In the genomic region with DNA sequence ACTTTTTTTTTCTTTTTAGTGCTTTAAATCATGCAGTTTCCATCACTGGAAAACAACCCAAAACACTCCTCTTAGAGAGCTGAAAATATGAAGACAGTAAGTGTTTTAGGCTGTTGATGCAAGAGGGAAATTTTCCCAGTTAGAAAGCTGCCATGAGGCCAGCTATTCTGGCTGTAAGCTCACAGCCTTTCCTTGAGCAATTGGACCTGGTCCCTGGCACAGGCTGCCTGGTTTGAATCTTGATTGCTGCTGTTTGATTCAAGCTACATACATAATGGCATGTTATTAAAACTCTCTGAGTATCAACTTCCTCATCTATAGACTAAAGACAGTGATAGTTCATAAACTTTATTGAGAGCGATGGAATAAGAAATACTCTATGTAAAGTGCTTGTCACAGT, we compare ENCODE assay signal across 13 mouse cellular contexts. TPM values are rescaled to one million over a fixed set of nuclear protein-coding genes. Genes with fewer than 3 reads are reported as not detected.
DNase-seq lines count a peak whose midpoint lies in the region; ATAC-seq and TF ChIP-seq lines count a peak whose summit lies in the region.
"Had no signal": no experiment of that assay in that cellular context is flagged by ENCODE, and none has a peak within 500 bp of the region (broad histone marks: within the 10 kb centered on the region; RNA-seq: fewer than 3 reads in every experiment).

No protein-coding gene starts in this region.

- no peaks in the 10 kb centered on the region for H3K36me3 ChIP-seq in limb, embryonic 12.5 days
- H3K36me3 ChIP-seq in limb, embryonic 10.5 days: no peaks in the 10 kb centered on the region
- H3K36me3 ChIP-seq in embryonic facial prominence, embryonic 15.5 days: no peaks in the 10 kb centered on the region
- H3K36me3 ChIP-seq in stomach, embryonic 16.5 days (ENCODE audit: control insufficient read depth, insufficient read depth, low read length): no peaks in the 10 kb centered on the region
- H3K36me3 ChIP-seq: hindbrain, embryonic 10.5 days; intestine, embryonic 15.5 days; neural tube, embryonic 13.5 days had no signal

- H3K9ac ChIP-seq in limb, embryonic 12.5 days (replicated peaks): no peak overlapping the region
- no peak overlapping the region for H3K9ac ChIP-seq in embryonic facial prominence, embryonic 15.5 days
- H3K9ac ChIP-seq in stomach, embryonic 16.5 days (ENCODE audit: low read length): no peak overlapping the region
- H3K9ac ChIP-seq: intestine, embryonic 15.5 days; neural tube, embryonic 13.5 days had no signal

- no peak overlapping the region for H3K4me3 ChIP-seq in cerebellum, adult 2 months (replicated peaks; ENCODE audit: insufficient read depth, low read depth, low read length)
- H3K4me3 ChIP-seq in limb, embryonic 12.5 days (replicated peaks): no peak overlapping the region
- no peak overlapping the region for H3K4me3 ChIP-seq in limb, embryonic 10.5 days
- no peak overlapping the region for H3K4me3 ChIP-seq in embryonic facial prominence, embryonic 15.5 days (replicated peaks)
- H3K4me3 ChIP-seq in stomach, embryonic 16.5 days (replicated peaks; ENCODE audit: low read length): no peak overlapping the region
- H3K4me3 ChIP-seq: hindbrain, embryonic 10.5 days; intestine, embryonic 15.5 days; neural tube, embryonic 13.5 days had no signal

- 100% methylated on average over 1 of the region's 1 CpGs for WGBS in cerebellum, adult 2 months
- 82% methylated on average over 1 of the region's 1 CpGs for WGBS in limb, embryonic 12.5 days
- WGBS in limb, embryonic 10.5 days: 92% methylated on average over 1 of the region's 1 CpGs
- 86% methylated on average over 1 of the region's 1 CpGs for WGBS in embryonic facial prominence, embryonic 15.5 days
- 88% methylated on average over 1 of the region's 1 CpGs for WGBS in stomach, embryonic 16.5 days

- H3K9me3 ChIP-seq in limb, embryonic 12.5 days: no peaks in the 10 kb centered on the region
- H3K9me3 ChIP-seq in limb, embryonic 10.5 days (replicated peaks): no peaks in the 10 kb centered on the region
- no peaks in the 10 kb centered on the region for H3K9me3 ChIP-seq in embryonic facial prominence, embryonic 15.5 days (replicated peaks)
- no peaks in the 10 kb centered on the region for H3K9me3 ChIP-seq in stomach, embryonic 16.5 days (replicated peaks; ENCODE audit: control insufficient read depth, low read length)
- H3K9me3 ChIP-seq: hindbrain, embryonic 10.5 days; intestine, embryonic 15.5 days; neural tube, embryonic 13.5 days had no signal

- no peak overlapping the region for H3K4me2 ChIP-seq in limb, embryonic 12.5 days
- H3K4me2 ChIP-seq in embryonic facial prominence, embryonic 15.5 days (replicated peaks): peak overlapping the region; percentile 40; the same call in 1 of the 2 replicates
- H3K4me2 ChIP-seq in stomach, embryonic 16.5 days (ENCODE audit: low read depth, low read length): no peak overlapping the region
- H3K4me2 ChIP-seq: intestine, embryonic 15.5 days; neural tube, embryonic 13.5 days had no signal

- TF ChIP-seq POLR2A in cerebellum, adult 2 months (IDR thresholded peaks at IDR 0.05; ENCODE audit: borderline replicate concordance, insufficient read depth, low read length): no peak

- ATAC-seq in limb, embryonic 12.5 days (ENCODE audit: insufficient number of reproducible peaks, insufficient read depth, low FRiP score, low TSS enrichment, low read depth): no peak
- no peak for ATAC-seq in embryonic facial prominence, embryonic 15.5 days (ENCODE audit: insufficient number of reproducible peaks, low FRiP score, low TSS enrichment, low read depth)
- no peak for ATAC-seq in stomach, embryonic 16.5 days (ENCODE audit: insufficient read depth, low FRiP score)
- ATAC-seq: intestine, embryonic 15.5 days; midbrain, embryonic 16.5 days had no signal

- peak; percentile 54 to 75 for DNase-seq in cerebellum, adult 2 months
- DNase-seq in cerebellum, adult 11 months: no peak
- no peak for DNase-seq in limb, embryonic 10.5 days (ENCODE audit: low spot score)
- DNase-seq in frontal cortex, postnatal 36 days (ENCODE audit: low spot score in 2 of 2): no peak
- no peak for DNase-seq in kidney, adult 18-20 months
- DNase-seq: thymus, postnatal 14 days had no signal

- no peak for TF ChIP-seq CTCF in cerebellum, adult 2 months (IDR thresholded peaks at IDR 0.05; ENCODE audit: borderline replicate concordance, insufficient read depth, low read depth, low read length)

- H3K27ac ChIP-seq in cerebellum, adult 2 months (ENCODE audit: insufficient read depth, low read length): no peak overlapping the region
- 0 out of 2 replicates have a peak overlapping the region, but pooled peaks have one; percentile 13 for H3K27ac ChIP-seq in limb, embryonic 12.5 days
- H3K27ac ChIP-seq in limb, embryonic 10.5 days: no peak overlapping the region
- H3K27ac ChIP-seq in embryonic facial prominence, embryonic 15.5 days (replicated peaks): peak overlapping the region; percentile 87
- peak overlapping the region; percentile 66 for H3K27ac ChIP-seq in stomach, embryonic 16.5 days (ENCODE audit: low read length)
- H3K27ac ChIP-seq: hindbrain, embryonic 10.5 days; intestine, embryonic 15.5 days; neural tube, embryonic 13.5 days had no signal

- no peaks in the 10 kb centered on the region for H3K27me3 ChIP-seq in cerebellum, adult 2 months (ENCODE audit: control insufficient read depth, insufficient read depth, low read length)
- H3K27me3 ChIP-seq in limb, embryonic 12.5 days: no peaks in the 10 kb centered on the region
- H3K27me3 ChIP-seq in limb, embryonic 10.5 days (ENCODE audit: low read depth, poor library complexity, severe bottlenecking): no peaks in the 10 kb centered on the region
- no peaks in the 10 kb centered on the region for H3K27me3 ChIP-seq in embryonic facial prominence, embryonic 15.5 days
- no peaks in the 10 kb centered on the region for H3K27me3 ChIP-seq in stomach, embryonic 16.5 days (ENCODE audit: control insufficient read depth, insufficient read depth, low read length)
- H3K27me3 ChIP-seq: intestine, embryonic 15.5 days; neural tube, embryonic 13.5 days had no signal

- peaks cover 28% of the 10 kb centered on the region for H3K4me1 ChIP-seq in cerebellum, adult 2 months (ENCODE audit: control insufficient read depth, insufficient read depth, low read length)
- peaks cover 34% of the 10 kb centered on the region for H3K4me1 ChIP-seq in limb, embryonic 12.5 days (replicated peaks)
- H3K4me1 ChIP-seq in limb, embryonic 10.5 days: peaks cover 42% of the 10 kb centered on the region
- peaks cover 50% of the 10 kb centered on the region for H3K4me1 ChIP-seq in embryonic facial prominence, embryonic 15.5 days
- peaks cover 38% of the 10 kb centered on the region for H3K4me1 ChIP-seq in stomach, embryonic 16.5 days (ENCODE audit: control insufficient read depth, insufficient read depth, low read length)

RNA-seq across cellular contexts. Expression of gene Auts2, which starts 52.8 kb away (rescaled TPM):
- 39.0 and 39.7 TPM in 2 replicates for polyA plus RNA-seq in cerebellum, adult 2 months (2012; rRNA removed)
- 61.5 and 66.4 TPM in 2 replicates for polyA plus RNA-seq in limb, embryonic 12.5 days (2016; fragmentation: Nextera tagmentation; extraction: Ambion mirVana)
- 43.0 and 57.8 TPM in 2 replicates for polyA plus RNA-seq in limb, embryonic 10.5 days (2016; fragmentation: Nextera tagmentation; extraction: Ambion mirVana)
- polyA plus RNA-seq in embryonic facial prominence, embryonic 15.5 days (2015; fragmentation: Nextera tagmentation; extraction: Ambion mirVana): 39.7 and 45.3 TPM in 2 replicates
- 17.4 and 20.1 TPM in 2 replicates for polyA plus RNA-seq in stomach, embryonic 16.5 days (2015; fragmentation: Nextera tagmentation; extraction: Ambion mirVana)

Comparison
In these comparisons a context has a peak if more than half of its experiments do, and no peak if none do; other contexts are left out.
1. DNase-seq: peak in cerebellum, adult 2 months (2 of 2); none in cerebellum, adult 11 months (single experiment), limb, embryonic 10.5 days (single experiment), frontal cortex, postnatal 36 days (0 of 2) and kidney, adult 18-20 months (single experiment).
2. H3K27ac ChIP-seq: peak in limb, embryonic 12.5 days (single experiment), embryonic facial prominence, embryonic 15.5 days (single experiment) and stomach, embryonic 16.5 days (single experiment); none in cerebellum, adult 2 months (single experiment) and limb, embryonic 10.5 days (single experiment).